Mouse (Mus musculus): ENCODE measurements around the gene Atp2c1. TPM values are rescaled to one million over a fixed set of nuclear protein-coding genes. Genes with fewer than 3 reads are reported as not detected.

Gene Atp2c1
- total and polyA plus RNA-seq, 2 experiments from 2014 or later, result 70.6 to 157 TPM

DNA sequence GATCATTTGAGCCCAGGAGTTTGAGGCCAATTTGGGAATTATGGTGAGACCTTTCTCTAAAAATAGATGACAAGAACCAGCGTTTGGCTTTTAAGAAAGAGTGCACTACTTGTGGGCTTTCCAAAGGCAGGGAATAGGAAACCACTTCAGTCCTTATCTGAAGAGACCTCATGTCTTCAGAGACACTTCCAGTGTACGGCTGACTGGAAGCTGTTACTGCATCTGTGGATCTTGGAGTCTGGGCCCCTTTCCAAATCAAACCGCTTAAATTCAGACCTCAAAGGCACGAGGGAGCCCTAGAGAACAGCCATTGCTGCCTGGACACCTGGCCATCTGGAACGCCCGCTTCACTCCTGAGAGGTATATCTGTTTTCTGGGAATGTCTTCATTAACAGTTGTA lies 22.0 kb upstream of the Atp2c1 start:
- no peak overlapping the region for H3K27ac ChIP-seq (ENCODE audit: low read depth, low read length)
- H3K27me3 ChIP-seq (ENCODE audit: insufficient read depth, low read length), result no peaks in the 10 kb centered on the region
- no peaks in the 10 kb centered on the region for H3K9me3 ChIP-seq (ENCODE audit: low read length)
- no peaks in the 10 kb centered on the region for H3K36me3 ChIP-seq (ENCODE audit: insufficient read depth, low read length)
- ATAC-seq (ENCODE audit: low FRiP score), result no peak
- no peak overlapping the region for H3K9ac ChIP-seq (replicated peaks; ENCODE audit: low read length, poor library complexity, severe bottlenecking)
- H3K4me3 ChIP-seq (ENCODE audit: low read depth, low read length), result no peak overlapping the region
- no peak for DNase-seq (ENCODE audit: low spot score)
- no peak for TF ChIP-seq CTCF (IDR thresholded peaks at IDR 0.05)
- H3K4me2 ChIP-seq (ENCODE audit: low read depth, low read length, poor library complexity, severe bottlenecking), result no peak overlapping the region
- 76% methylated on average over 6 of the region's 6 CpGs for WGBS
- 0 out of 2 replicates have a peak, but pooled peaks cover under 1% of the 10 kb centered on the region for H3K4me1 ChIP-seq (ENCODE audit: insufficient read depth, low read length)

DNA sequence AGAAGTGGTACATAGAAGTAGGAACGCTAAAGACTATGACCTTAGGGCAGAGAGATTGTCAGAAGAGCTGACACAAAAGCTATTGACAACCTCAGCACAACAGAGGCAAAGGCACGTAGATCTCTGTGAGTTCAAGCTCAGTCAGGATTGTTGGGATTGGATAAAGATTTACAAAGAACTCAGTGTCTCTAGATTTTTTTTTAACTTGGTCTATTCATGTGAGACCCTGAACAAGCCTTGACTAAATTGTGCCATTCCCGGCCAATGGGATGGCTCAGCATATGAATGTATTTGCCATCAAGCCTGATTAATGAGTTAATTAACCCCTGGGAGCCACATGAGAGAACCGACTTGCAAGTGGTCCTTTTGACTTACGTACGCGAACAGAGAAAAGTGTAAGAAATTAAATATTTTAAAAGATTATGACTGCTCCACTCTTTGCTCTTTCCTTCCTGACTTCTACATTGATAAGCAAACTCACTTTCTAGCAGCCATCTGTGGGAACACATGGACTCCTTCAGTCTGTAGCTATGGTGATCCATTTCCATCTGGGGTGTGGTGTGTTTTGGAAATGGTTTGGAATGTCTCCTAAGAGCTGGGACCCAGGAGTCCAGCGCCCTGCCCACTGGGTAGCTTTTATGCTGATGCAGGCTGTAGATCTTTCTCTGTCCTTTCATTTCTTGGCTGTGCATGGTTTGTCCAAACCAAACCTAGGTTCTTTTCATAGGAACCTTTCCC lies 17.1 kb upstream of the Atp2c1 start:
- no peak for TF ChIP-seq CTCF (IDR thresholded peaks at IDR 0.05)
- DNase-seq (ENCODE audit: low spot score), result no peak
- H3K27me3 ChIP-seq (ENCODE audit: insufficient read depth, low read length), result no peaks in the 10 kb centered on the region
- WGBS, result 68% methylated on average over 8 of the region's 8 CpGs
- no peaks in the 10 kb centered on the region for H3K36me3 ChIP-seq (ENCODE audit: insufficient read depth, low read length)
- no peaks in the 10 kb centered on the region for H3K4me1 ChIP-seq (ENCODE audit: insufficient read depth, low read length)
- H3K4me3 ChIP-seq (ENCODE audit: low read depth, low read length), result no peak overlapping the region
- no peak overlapping the region for H3K27ac ChIP-seq (ENCODE audit: low read depth, low read length)
- H3K9me3 ChIP-seq (ENCODE audit: low read length), result no peaks in the 10 kb centered on the region
- ATAC-seq (ENCODE audit: low FRiP score), result no peak
- H3K9ac ChIP-seq (replicated peaks; ENCODE audit: low read length, poor library complexity, severe bottlenecking), result no peak overlapping the region
- H3K4me2 ChIP-seq (ENCODE audit: low read depth, low read length, poor library complexity, severe bottlenecking), result no peak overlapping the region

DNA sequence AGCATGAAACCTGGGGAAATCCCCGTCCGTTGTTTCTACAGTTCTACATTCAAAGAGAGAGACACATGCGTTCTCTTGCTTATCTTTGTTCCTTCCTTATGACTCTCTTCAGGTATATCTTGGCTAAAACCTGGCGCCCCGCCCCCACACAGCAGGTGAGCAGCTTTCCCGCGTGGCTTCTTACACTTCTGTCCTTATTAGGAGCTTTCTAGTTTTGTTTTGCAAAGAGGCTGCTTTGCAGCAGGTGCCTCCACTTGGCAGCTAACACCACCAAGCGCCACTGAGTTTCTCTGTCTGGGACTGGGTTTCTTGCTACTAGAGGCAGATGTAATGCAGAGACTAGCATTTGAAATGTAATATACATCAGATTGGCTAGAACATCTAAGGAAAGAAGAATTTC lies 10.4 kb upstream of the Atp2c1 start:
- Histone ChIP-seq H3K4me1 (ENCODE audit: insufficient read depth, low read length) (no peaks in the 10 kb centered on the region), H3K36me3 (ENCODE audit: insufficient read depth, low read length) (no peaks in the 10 kb centered on the region), H3K9me3 (ENCODE audit: low read length) (peaks cover 5% of the 10 kb centered on the region; the same call in 1 of the 2 replicates), H3K4me3 (ENCODE audit: low read depth, low read length) (no peak overlapping the region), H3K27me3 (ENCODE audit: insufficient read depth, low read length) (no peaks in the 10 kb centered on the region), H3K9ac (replicated peaks; ENCODE audit: low read length, poor library complexity, severe bottlenecking) (no peak overlapping the region), H3K4me2 (ENCODE audit: low read depth, low read length, poor library complexity, severe bottlenecking) (no peak overlapping the region), H3K27ac (ENCODE audit: low read depth, low read length) (no peak overlapping the region)
- no peak for TF ChIP-seq CTCF (IDR thresholded peaks at IDR 0.05)
- 31% methylated on average over 8 of the region's 8 CpGs for WGBS
- ATAC-seq (ENCODE audit: low FRiP score), result no peak
- no peak for DNase-seq (ENCODE audit: low spot score)

DNA sequence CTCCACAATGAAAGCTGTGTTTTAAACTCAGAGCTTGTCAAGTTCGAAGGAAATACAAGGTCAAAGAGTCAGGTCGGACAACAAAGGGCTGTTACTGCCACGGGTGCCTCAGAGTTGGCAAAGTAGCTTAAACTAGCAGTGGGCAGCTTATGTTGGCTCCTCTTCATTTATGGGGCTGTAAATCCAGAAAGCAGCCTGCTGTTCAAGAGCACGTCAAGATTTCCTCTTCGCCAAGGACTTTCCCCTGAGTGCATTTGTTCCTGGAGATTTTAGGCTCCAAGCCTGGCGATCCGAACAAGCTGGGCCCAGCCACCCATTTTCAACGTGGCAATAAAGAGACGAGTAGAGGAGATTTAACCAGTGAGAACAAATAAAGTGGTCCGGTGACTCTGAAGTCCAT lies 9.8 kb upstream of the Atp2c1 start:
- Histone ChIP-seq H3K9ac (replicated peaks; ENCODE audit: low read length, poor library complexity, severe bottlenecking) (no peak overlapping the region), H3K4me3 (ENCODE audit: low read depth, low read length) (no peak overlapping the region), H3K27me3 (ENCODE audit: insufficient read depth, low read length) (no peaks in the 10 kb centered on the region), H3K4me1 (ENCODE audit: insufficient read depth, low read length) (no peaks in the 10 kb centered on the region), H3K9me3 (ENCODE audit: low read length) (peaks cover 5% of the 10 kb centered on the region; the same call in 1 of the 2 replicates), H3K36me3 (ENCODE audit: insufficient read depth, low read length) (no peaks in the 10 kb centered on the region), H3K27ac (ENCODE audit: low read depth, low read length) (no peak overlapping the region), H3K4me2 (ENCODE audit: low read depth, low read length, poor library complexity, severe bottlenecking) (no peak overlapping the region)
- no peak for TF ChIP-seq CTCF (IDR thresholded peaks at IDR 0.05)
- ATAC-seq (ENCODE audit: low FRiP score) (no peak), DNase-seq (ENCODE audit: low spot score) (no peak)
- WGBS, result 46% methylated on average over 10 of the region's 10 CpGs

DNA sequence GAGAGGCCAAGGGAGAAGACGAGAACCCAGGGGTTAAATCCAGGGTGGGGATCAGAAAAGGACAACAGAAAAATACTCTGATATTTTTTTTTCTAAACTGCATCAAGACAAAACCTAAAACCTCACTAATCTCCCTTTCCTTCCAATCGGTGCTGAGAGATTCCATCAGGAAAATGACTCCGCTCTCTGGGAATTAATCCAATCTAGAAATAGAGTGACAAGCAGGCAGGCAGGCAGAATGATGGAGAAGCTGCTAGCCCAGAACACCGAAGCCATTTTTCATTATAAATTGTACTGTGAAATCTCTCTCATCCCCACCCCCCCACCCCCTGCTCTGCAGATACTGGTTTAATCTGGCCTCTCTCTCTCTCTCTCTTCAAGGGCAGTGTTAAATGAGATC lies 1.8 kb downstream of the Atp2c1 start:
- no peaks in the 10 kb centered on the region for H3K27me3 ChIP-seq (ENCODE audit: insufficient read depth, low read length)
- no peak overlapping the region for H3K4me2 ChIP-seq (ENCODE audit: low read depth, low read length, poor library complexity, severe bottlenecking)
- peaks cover 6% of the 10 kb centered on the region; the same call in 1 of the 2 replicates for H3K4me1 ChIP-seq (ENCODE audit: insufficient read depth, low read length)
- 0 out of 2 replicates have a peak overlapping the region, but pooled peaks have one; percentile 18 for H3K27ac ChIP-seq (ENCODE audit: low read depth, low read length)
- no peak overlapping the region for H3K9ac ChIP-seq (replicated peaks; ENCODE audit: low read length, poor library complexity, severe bottlenecking)
- WGBS, result 26% methylated on average over 4 of the region's 4 CpGs
- H3K9me3 ChIP-seq (ENCODE audit: low read length), result no peaks in the 10 kb centered on the region
- no peak for ATAC-seq (ENCODE audit: low FRiP score)
- DNase-seq (ENCODE audit: low spot score), result no peak
- no peak for TF ChIP-seq CTCF (IDR thresholded peaks at IDR 0.05)
- no peak overlapping the region for H3K4me3 ChIP-seq (ENCODE audit: low read depth, low read length)
- no peaks in the 10 kb centered on the region for H3K36me3 ChIP-seq (ENCODE audit: insufficient read depth, low read length)

DNA sequence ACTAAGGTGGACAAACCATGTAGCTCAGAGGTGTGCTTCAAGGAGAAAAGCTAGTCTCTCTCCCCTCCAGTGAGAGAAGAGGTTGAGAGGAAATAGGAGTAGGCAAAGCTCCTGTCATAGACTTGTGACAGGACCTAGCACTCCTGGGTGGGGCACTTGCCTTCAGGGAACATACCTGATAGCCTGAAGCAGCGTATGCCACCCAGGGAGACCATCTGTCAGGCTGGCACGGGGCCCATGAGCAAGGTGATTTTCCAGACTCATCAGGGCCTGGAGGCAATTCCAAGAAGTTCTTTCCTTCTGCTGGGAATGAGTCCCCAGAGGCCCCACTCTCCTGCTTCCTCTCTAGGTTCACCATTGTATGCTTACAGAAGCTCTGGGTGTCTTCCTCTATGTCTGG lies 4.1 kb downstream of the Atp2c1 start:
- DNase-seq (ENCODE audit: low spot score), result no peak
- no peaks in the 10 kb centered on the region for H3K36me3 ChIP-seq (ENCODE audit: insufficient read depth, low read length)
- H3K9ac ChIP-seq (replicated peaks; ENCODE audit: low read length, poor library complexity, severe bottlenecking), result no peak overlapping the region
- no peaks in the 10 kb centered on the region for H3K27me3 ChIP-seq (ENCODE audit: insufficient read depth, low read length)
- H3K4me2 ChIP-seq (ENCODE audit: low read depth, low read length, poor library complexity, severe bottlenecking), result no peak overlapping the region
- WGBS, result 67% methylated on average over 2 of the region's 2 CpGs
- no peak for TF ChIP-seq CTCF (IDR thresholded peaks at IDR 0.05)
- H3K27ac ChIP-seq (ENCODE audit: low read depth, low read length), result 0 out of 2 replicates have a peak overlapping the region, but pooled peaks have one; percentile 12
- no peaks in the 10 kb centered on the region for H3K9me3 ChIP-seq (ENCODE audit: low read length)
- peaks cover 6% of the 10 kb centered on the region for H3K4me1 ChIP-seq (ENCODE audit: insufficient read depth, low read length)
- ATAC-seq (ENCODE audit: low FRiP score), result no peak
- H3K4me3 ChIP-seq (ENCODE audit: low read depth, low read length), result no peak overlapping the region
